Mouse (Mus musculus) embryonic facial prominence, embryonic 14.5 days (tissue): ENCODE data around the gene Rpn2. TPM values are rescaled to one million over a fixed set of nuclear protein-coding genes. Genes with fewer than 3 reads are reported as not detected.

Experiments
- ATAC-seq: fragments of 200-750 bp; cut with Nextera tagmentation; 2 replicates; pipeline ENCODE4 v1.8.0; 2017; ENCODE audit warnings: low read depth, moderate number of reproducible peaks, moderate TSS enrichment
- DNase-seq: peaks from one replicate; pipeline ENCODE4 v3.0.0-alpha.2; 2015; ENCODE audit warnings: low spot score
- H3K27ac ChIP-seq: fragments of 300-500 bp; sonication (generic); replicated peaks from 2 replicates; pipeline ENCODE4 v1.5.1; 2014; ENCODE audit warnings: low read depth, mild to moderate bottlenecking, low read length, moderate library complexity
- H3K27me3 ChIP-seq: fragments of 300-500 bp; sonication (generic); replicated peaks from 2 replicates; pipeline ENCODE4 v1.6.1; 2014; ENCODE audit warnings: low read length; ENCODE audit not compliant: control insufficient read depth, insufficient read depth
- H3K36me3 ChIP-seq: fragments of 300-500 bp; sonication (generic); 2 replicates; pipeline ENCODE4 v1.6.1; 2014; ENCODE audit warnings: low read length, mixed read lengths; ENCODE audit not compliant: control insufficient read depth, insufficient read depth
- H3K4me1 ChIP-seq: fragments of 300-500 bp; sonication (generic); 2 replicates; pipeline ENCODE4 v1.6.1; 2014; ENCODE audit warnings: antibody characterized with exemption, low read length; ENCODE audit not compliant: control insufficient read depth, insufficient read depth
- H3K4me2 ChIP-seq: fragments of 300-500 bp; sonication (generic); 2 replicates; pipeline ENCODE4 v1.6.1; 2014; ENCODE audit warnings: low read depth, mild to moderate bottlenecking, low read length, moderate library complexity, mixed read lengths
- H3K4me3 ChIP-seq: fragments of 300-500 bp; sonication (generic); 2 replicates; pipeline ENCODE4 v1.5.1; 2014; ENCODE audit warnings: low read depth, mild to moderate bottlenecking, low read length
- H3K9ac ChIP-seq: fragments of 300-500 bp; sonication (generic); 2 replicates; pipeline ENCODE4 v1.6.1; 2014; ENCODE audit warnings: low read depth, mild to moderate bottlenecking, low read length, moderate library complexity, mixed read lengths
- H3K9me3 ChIP-seq: fragments of 300-500 bp; sonication (generic); 2 replicates; pipeline ENCODE4 v1.6.1; 2016; ENCODE audit warnings: low read length; ENCODE audit not compliant: control insufficient read depth
- WGBS: fragments of 180-500 bp; shearing (Covaris S2); extraction: QIAGEN DNeasy Blood & Tissue Kit; methylation state at CpG from one replicate; pipeline ENCODE4 v1.1.7; 2014; 5-methylcytosine and 5-hydroxymethylcytosine counted together
- polyA plus RNA-seq: library from polyadenylated mRNA; unstranded; fragments of >200 nt; fragmentation: Nextera tagmentation; extraction: Ambion mirVana; gene quantifications from 2 replicates; pipeline ENCODE4 v1.2.1, GENCODE M21; 2014

The Rpn2 gene
- polyA plus RNA-seq: 310 and 342 TPM in 2 replicates

DNA sequence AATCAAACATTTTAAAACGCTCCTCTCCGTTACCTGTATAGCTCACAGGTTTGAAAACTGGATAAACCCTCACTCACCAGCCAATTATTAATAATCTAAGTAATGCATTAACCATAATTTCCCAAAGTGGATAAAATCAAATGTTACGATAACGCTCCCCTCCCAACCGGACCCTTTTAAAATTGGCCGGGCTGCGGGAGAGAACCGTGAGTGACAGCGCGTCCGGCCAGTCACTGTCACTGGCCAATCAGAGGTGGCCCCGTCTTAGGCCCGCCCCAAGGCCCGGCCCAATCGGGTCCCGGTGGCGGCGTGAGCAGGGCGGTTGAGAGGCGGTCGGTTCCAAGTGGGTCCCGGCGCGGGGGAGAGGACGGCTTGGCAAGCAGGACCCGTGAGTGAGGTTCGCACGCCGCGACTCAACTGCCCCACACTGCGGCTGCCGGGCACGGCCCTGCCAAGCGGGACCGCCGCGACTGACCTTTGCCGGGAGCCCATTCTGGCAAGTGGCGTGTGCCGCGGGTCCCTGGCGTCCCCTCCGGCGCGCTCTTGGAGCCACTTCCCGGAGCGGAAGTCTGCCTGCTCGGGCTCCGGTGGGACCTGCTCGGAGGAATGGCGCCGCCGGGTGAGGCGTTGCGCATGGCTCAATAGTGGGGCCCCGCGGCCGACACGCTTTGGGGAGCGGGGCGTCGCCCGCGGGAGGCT lies at the start of gene Rpn2:
Rpn2 (plus strand) TSS at position 301 of the 699 bp plus-strand sequence.
- Histone ChIP-seq H3K36me3 (peaks cover 20% of the 10 kb centered on the region), H3K4me3 (peak within 1 kb of the TSS; percentile 88), H3K4me1 (peaks cover 16% of the 10 kb centered on the region), H3K9ac (peak within 1 kb of the TSS; percentile 95), H3K9me3 (no peaks in the 10 kb centered on the region), H3K4me2 (peak within 1 kb of the TSS; percentile 81), H3K27ac (peak within 1 kb of the TSS; percentile 93), H3K27me3 (no peaks in the 10 kb centered on the region)
- WGBS: under 1% methylated on average over 34 of the region's 64 CpGs
- DNase-seq (peak; percentile 98), ATAC-seq (peak; percentile 100)

DNA sequence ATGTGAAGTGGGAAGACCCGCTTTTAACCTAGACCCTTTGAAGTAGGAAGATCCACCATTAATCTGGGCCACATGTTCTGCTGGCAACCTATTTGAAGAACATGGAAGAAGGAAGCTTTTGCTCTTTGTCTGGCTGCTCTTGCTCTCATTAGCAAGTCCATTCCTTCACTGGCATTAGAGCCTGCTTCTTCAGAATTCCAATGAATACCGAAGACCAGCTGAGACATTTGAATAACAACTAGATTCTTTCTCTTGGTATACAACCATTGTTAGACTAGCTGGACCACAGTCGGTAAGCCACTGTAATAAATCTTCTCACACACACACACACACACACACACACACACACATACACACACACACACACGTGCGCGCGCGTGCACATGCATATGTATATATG lies 42.9 kb upstream of the Rpn2 start:
- ATAC-seq: no peak
- no peaks in the 10 kb centered on the region for H3K9me3 ChIP-seq
- H3K4me2 ChIP-seq: no peak overlapping the region
- H3K27ac ChIP-seq: no peak overlapping the region
- H3K36me3 ChIP-seq: no peaks in the 10 kb centered on the region
- 92% methylated on average over 8 of the region's 8 CpGs for WGBS
- DNase-seq: no peak
- H3K27me3 ChIP-seq: no peaks in the 10 kb centered on the region
- no peak overlapping the region for H3K9ac ChIP-seq
- no peaks in the 10 kb centered on the region for H3K4me1 ChIP-seq
- no peak overlapping the region for H3K4me3 ChIP-seq

DNA sequence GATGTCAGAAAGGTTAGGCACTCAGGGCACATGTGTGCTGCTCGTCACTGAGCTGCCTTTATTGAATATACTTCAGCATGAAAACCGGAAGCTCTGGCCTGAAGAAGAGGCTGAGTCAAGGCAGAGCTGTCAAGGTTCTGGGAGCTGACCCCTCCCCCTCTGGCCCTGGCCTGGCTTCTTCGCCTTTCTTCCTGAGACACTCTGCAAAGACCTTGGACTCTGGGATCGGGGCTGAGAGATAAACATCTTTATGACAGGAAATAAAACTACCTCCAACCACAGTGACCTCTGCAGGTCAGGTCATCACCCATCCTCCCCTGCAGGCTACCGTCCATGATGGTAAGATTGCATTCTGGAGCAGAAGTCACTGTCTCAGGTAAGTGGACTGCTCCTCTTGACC lies 33.8 kb upstream of the Rpn2 start:
- DNase-seq: no peak
- ATAC-seq: no peak
- Histone ChIP-seq H3K9me3 (no peaks in the 10 kb centered on the region), H3K36me3 (no peaks in the 10 kb centered on the region), H3K4me3 (no peak overlapping the region), H3K9ac (no peak overlapping the region), H3K27me3 (no peaks in the 10 kb centered on the region), H3K4me2 (no peak overlapping the region), H3K4me1 (no peaks in the 10 kb centered on the region), H3K27ac (no peak overlapping the region)
- 42% methylated on average over 5 of the region's 5 CpGs for WGBS

DNA sequence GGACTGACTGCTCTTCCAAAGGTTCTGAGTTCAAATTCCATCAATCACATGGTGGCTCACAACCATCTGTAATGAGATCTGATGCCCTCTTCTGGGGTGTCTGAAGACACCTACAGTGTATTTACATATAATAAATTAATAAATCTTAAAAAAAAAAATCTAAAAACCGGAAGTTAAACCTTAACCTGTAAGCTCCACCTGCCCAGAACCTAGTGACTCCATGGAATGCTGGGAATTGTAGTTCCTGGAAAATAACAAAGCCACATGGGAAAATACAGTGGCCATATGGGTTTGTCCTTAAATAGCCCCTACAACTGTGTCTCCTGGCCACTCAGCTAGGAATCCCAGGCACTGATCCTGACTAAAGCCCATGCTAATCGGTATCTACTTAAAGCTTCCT lies 33.2 kb upstream of the Rpn2 start:
- Histone ChIP-seq H3K4me1 (no peaks in the 10 kb centered on the region), H3K36me3 (no peaks in the 10 kb centered on the region), H3K9me3 (no peaks in the 10 kb centered on the region), H3K4me2 (no peak overlapping the region), H3K27ac (no peak overlapping the region), H3K27me3 (no peaks in the 10 kb centered on the region), H3K4me3 (no peak overlapping the region), H3K9ac (no peak overlapping the region)
- WGBS: 79% methylated on average over 2 of the region's 2 CpGs
- DNase-seq: no peak
- ATAC-seq: no peak

DNA sequence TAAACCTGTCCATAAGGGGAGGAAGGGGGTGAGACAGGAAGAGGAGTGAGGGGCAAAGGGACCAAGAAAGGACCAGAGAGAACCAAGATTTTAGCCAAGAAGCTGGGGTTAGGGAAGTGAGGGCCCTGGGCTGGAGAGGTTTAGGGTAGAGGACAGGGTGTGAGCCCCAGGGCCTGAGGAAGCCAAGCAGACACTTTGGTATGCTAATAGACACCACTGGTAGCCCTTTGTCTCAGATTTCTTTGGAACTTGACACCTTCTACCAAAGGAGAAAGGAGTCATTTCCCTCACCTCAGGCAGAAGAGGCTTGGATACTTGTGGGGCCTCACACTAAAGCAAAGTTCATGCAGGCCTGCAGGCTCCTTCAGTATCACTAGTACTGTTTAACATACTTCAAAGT lies 30.7 kb upstream of the Rpn2 start:
- Histone ChIP-seq H3K4me2 (no peak overlapping the region), H3K9me3 (0 out of 2 replicates have a peak, but pooled peaks cover 5% of the 10 kb centered on the region), H3K27me3 (no peaks in the 10 kb centered on the region), H3K27ac (no peak overlapping the region), H3K9ac (no peak overlapping the region), H3K36me3 (no peaks in the 10 kb centered on the region), H3K4me1 (no peaks in the 10 kb centered on the region), H3K4me3 (no peak overlapping the region)
- no peak for DNase-seq
- no peak for ATAC-seq

DNA sequence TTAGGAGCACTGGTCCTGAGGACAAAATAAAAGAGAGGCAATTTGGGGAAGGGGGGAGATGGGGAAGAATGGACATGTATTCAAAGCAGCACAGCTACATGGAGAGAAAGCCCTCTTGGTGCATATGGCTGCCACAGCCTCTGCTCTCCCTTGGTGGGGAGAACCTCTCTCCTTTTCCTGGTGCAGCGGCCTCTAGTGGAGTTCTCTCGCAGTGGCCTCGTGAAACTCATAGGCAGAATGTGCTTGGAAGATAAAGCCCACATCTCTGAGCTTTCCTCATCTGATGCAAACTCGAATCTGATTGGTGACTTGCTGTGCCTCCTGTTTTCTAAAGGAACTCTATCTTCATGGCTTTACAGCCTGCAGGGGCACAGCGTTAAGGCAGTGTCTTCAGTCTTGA lies 19.1 kb upstream of the Rpn2 start:
- peak; percentile 38 for DNase-seq
- no peak for ATAC-seq
- Histone ChIP-seq H3K4me2 (no peak overlapping the region), H3K36me3 (no peaks in the 10 kb centered on the region), H3K9ac (no peak overlapping the region), H3K4me3 (no peak overlapping the region), H3K27me3 (no peaks in the 10 kb centered on the region), H3K9me3 (no peaks in the 10 kb centered on the region), H3K4me1 (no peaks in the 10 kb centered on the region), H3K27ac (no peak overlapping the region)
- 5% methylated on average over 5 of the region's 5 CpGs for WGBS

DNA sequence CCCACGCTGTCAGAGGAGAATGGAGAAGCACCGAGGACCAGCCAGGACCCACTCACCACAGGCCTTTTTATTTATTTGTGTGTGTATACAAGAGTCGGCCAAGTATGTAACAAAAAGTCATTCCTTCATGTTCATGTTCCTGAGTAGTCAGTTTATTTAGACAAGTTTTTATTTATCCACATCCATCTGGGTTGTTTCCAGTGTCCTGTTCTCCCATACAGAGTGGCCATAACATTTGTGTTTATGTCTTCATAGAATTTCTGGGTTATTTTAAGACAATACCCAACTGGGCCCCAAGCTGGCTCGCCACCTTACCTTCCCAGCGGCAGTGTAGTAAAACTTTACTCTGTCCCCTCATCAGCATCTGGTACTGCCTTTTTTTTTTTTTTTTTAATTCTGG lies 16.9 kb upstream of the Rpn2 start:
- Histone ChIP-seq H3K27me3 (no peaks in the 10 kb centered on the region), H3K4me3 (no peak overlapping the region), H3K4me1 (no peaks in the 10 kb centered on the region), H3K9ac (no peak overlapping the region), H3K36me3 (no peaks in the 10 kb centered on the region), H3K4me2 (no peak overlapping the region), H3K9me3 (no peaks in the 10 kb centered on the region), H3K27ac (no peak overlapping the region)
- no peak for ATAC-seq
- DNase-seq: no peak
- WGBS: 78% methylated on average over 5 of the region's 5 CpGs

DNA sequence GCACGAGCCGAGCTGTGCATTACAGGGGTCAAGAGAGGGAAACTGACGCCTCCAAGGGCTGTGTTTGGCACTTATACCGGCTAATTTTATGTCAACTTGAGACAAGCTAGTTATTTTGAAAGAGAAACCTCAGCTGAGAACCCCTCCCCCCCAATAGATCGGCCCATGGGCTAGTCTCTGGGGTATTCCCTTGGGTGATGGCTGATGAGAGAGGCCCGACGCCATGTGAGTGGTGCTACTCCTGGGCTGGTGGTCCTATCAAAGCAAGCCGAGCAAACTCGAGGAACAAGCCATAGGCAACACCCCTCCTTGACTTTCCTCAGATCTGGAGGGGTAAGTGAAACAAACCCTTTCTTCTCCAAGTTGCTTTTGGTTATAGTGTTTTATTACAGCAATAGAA lies 16.3 kb upstream of the Rpn2 start:
- ATAC-seq (no peak), DNase-seq (no peak)
- Histone ChIP-seq H3K27ac (no peak overlapping the region), H3K9me3 (no peaks in the 10 kb centered on the region), H3K9ac (no peak overlapping the region), H3K4me3 (no peak overlapping the region), H3K36me3 (no peaks in the 10 kb centered on the region), H3K4me2 (no peak overlapping the region), H3K27me3 (no peaks in the 10 kb centered on the region), H3K4me1 (no peaks in the 10 kb centered on the region)
- WGBS: 58% methylated on average over 9 of the region's 9 CpGs

DNA sequence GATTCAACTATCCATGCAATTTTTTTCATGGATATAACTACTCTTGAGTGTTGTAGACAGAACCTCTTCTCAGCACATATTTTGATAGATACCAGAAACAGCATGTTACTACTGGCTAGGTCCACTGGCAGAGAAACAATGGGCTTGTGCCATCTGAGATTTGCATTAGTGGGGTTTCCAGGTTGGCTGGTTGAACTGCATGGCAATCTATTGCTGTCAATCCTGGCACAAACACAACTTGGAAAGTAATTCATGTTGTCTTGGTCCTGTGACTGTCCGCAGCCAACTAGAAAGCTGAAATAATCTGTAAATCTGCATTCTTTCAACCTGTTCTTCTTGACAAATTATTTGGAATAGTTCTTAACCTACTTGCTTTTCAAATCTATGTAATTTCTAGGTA lies 15.7 kb upstream of the Rpn2 start:
- Histone ChIP-seq H3K4me2 (no peak overlapping the region), H3K9me3 (no peaks in the 10 kb centered on the region), H3K36me3 (no peaks in the 10 kb centered on the region), H3K4me3 (no peak overlapping the region), H3K27ac (no peak overlapping the region), H3K4me1 (no peaks in the 10 kb centered on the region), H3K27me3 (no peaks in the 10 kb centered on the region), H3K9ac (no peak overlapping the region)
- DNase-seq (peak; percentile 19), ATAC-seq (no peak)
- WGBS: 87% methylated on average over 1 of the region's 1 CpGs
